Mouse (Mus musculus) hindbrain, embryonic 12.5 days (tissue): ENCODE results near the gene Dnah9. TPM values are rescaled to one million over a fixed set of nuclear protein-coding genes. Genes with fewer than 3 reads are reported as not detected.

Source experiments
- ATAC-seq: fragments of 200-750 bp; cut with Nextera tagmentation; 2 replicates; pipeline ENCODE4 v1.8.0; 2017; ENCODE audit warnings: moderate TSS enrichment; ENCODE audit not compliant: low FRiP score
- H3K27ac ChIP-seq: fragments of 300-500 bp; sonication (generic); 2 replicates; pipeline ENCODE4 v1.5.1; 2016; ENCODE audit warnings: mild to moderate bottlenecking
- H3K27me3 ChIP-seq: fragments of 300-500 bp; sonication (generic); 2 replicates; pipeline ENCODE4 v1.6.1; 2016; ENCODE audit warnings: mild to moderate bottlenecking
- H3K36me3 ChIP-seq: fragments of 300-500 bp; sonication (generic); 2 replicates; pipeline ENCODE4 v1.6.1; 2016; ENCODE audit warnings: mild to moderate bottlenecking
- H3K4me1 ChIP-seq: fragments of 300-500 bp; sonication (generic); 2 replicates; pipeline ENCODE4 v1.6.1; 2016
- H3K4me2 ChIP-seq: fragments of 300-500 bp; sonication (generic); replicated peaks from 2 replicates; pipeline ENCODE4 v1.6.1; 2016; ENCODE audit warnings: mild to moderate bottlenecking
- H3K4me3 ChIP-seq: fragments of 300-500 bp; sonication (generic); 2 replicates; pipeline ENCODE4 v1.5.1; 2016; ENCODE audit warnings: mild to moderate bottlenecking
- H3K9ac ChIP-seq: fragments of 300-500 bp; sonication (generic); 2 replicates; pipeline ENCODE4 v1.6.1; 2016; ENCODE audit warnings: mild to moderate bottlenecking, moderate library complexity
- H3K9me3 ChIP-seq: fragments of 300-500 bp; sonication (generic); replicated peaks from 2 replicates; pipeline ENCODE4 v1.6.1; 2016; ENCODE audit warnings: mild to moderate bottlenecking
- WGBS: fragments of 180-500 bp; shearing (Covaris S2); methylation state at CpG from one replicate; pipeline ENCODE4 v1.1.7; 2016; 5-methylcytosine and 5-hydroxymethylcytosine counted together
- polyA plus RNA-seq: library from polyadenylated mRNA; unstranded; fragments of >200 nt; fragmentation: Nextera tagmentation; extraction: Ambion mirVana; gene quantifications from 2 replicates; pipeline ENCODE4 v1.2.1, GENCODE M21; 2016

Gene Dnah9
- polyA plus RNA-seq, 1 experiment from 2014 or later, result 3.0 TPM

GRCm38 (mm10) chr11:65781596-65781995 is 386.8 kb downstream of the Dnah9 start:
- WGBS, result 95% methylated on average over 3 of the region's 3 CpGs
- Histone ChIP-seq H3K4me3 (no peak overlapping the region), H3K27ac (no peak overlapping the region), H3K36me3 (peaks cover 11% of the 10 kb centered on the region; the same call in 1 of the 2 replicates), H3K4me1 (peaks cover 16% of the 10 kb centered on the region), H3K9ac (no peak overlapping the region), H3K27me3 (no peaks in the 10 kb centered on the region), H3K9me3 (no peaks in the 10 kb centered on the region), H3K4me2 (no peak overlapping the region)
- ATAC-seq, result no peak
